Mouse (Mus musculus): Measurements from ENCODE around the gene Nmrk1. TPM values are rescaled to one million over a fixed set of nuclear protein-coding genes. Genes with fewer than 3 reads are reported as not detected.

Gene Nmrk1
- polyA plus RNA-seq (2017; shearing (Covaris generic)): 10 to 100 TPM in 1 of 2 experiments, 1 to 10 TPM in 1; 7.1 to 12.0 TPM

DNA sequence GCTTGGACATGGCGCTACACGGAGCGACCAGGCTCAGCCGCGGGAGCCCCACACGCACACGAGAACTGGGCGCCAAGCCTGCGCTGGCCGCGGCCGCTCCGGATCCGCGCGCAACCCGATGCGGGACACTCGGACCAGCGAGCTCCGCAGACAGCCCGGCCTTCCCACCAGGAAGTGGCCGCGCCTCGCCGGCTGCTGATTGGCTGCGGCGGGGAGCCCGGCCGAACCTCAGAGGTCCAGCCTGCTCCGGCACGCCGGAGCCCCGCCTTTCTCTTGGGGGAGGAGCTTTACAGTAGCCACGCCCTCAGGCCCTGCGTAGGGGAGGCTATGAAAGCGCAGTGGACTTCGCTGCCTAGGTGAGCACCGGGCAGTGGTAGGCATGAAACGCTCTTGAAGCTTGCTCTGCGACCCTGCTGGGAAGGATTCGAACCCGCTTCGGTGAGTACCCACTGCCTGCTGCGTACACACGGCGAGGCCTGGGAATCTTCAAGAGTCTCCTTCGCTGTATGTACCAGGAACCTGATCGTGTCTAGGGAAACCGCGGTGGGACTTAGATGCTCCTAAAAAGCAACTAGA lies at the start of gene Nmrk1, which contains the start of gene Ostf1:
Nmrk1 (plus strand) TSS at position 307 of the 576 bp plus-strand sequence.
Ostf1 (minus strand) TSS at position 180 of the 576 bp plus-strand sequence.

GRCm38 (mm10) chr19:18670608-18671007 lies 38.9 kb downstream of the Nmrk1 start, which contains the start of gene Carnmt1:
TSS of gene Carnmt1 (plus strand) at chr19:18670764.

Other genes starting within 250 kb of the Nmrk1 start
- gene Ostf1, start 127 bp upstream of the Nmrk1 start, polyA plus RNA-seq (2017; shearing (Covaris generic)): 100 to 1,000 TPM; 129 to 189 TPM
- 10 to 100 TPM; 16.1 to 21.6 TPM for gene Carnmt1, start 38.8 kb downstream of the Nmrk1 start, polyA plus RNA-seq (2017; shearing (Covaris generic))
- 10 to 100 TPM; 30.1 to 39.8 TPM for gene D030056L22Rik, start 81.2 kb downstream of the Nmrk1 start, polyA plus RNA-seq (2017; shearing (Covaris generic))
- gene Trpm6, start 118.0 kb downstream of the Nmrk1 start, polyA plus RNA-seq (2017; shearing (Covaris generic)): 1 to 10 TPM in 1 of 2 experiments, under 1 TPM in 1; 0.51 to 6.5 TPM